Mouse (Mus musculus) cerebellum, adult 8-10 months (tissue): Measurements from ENCODE around the gene Tmem156.
"Not testable (repeated sequence)": the region's sequence is repeated elsewhere in the genome, so short reads cannot be mapped to it uniquely, and the experiment has no call there.

Experiments used
- DNase-seq: peaks from one replicate; pipeline ENCODE4 v3.0.0; 2022

Gene Tmem156

GRCm38 (mm10) chr5:65091921-65092320 is at the start of gene Tmem156:
Gene Tmem156 (minus strand): TSS chr5:65092132.
- no peak for DNase-seq

- no peak for DNase-seq
These were observed 49.3 kb upstream of the Tmem156 start for GRCm38 (mm10) chr5:65141242-65141641.

GRCm38 (mm10) chr5:65137073-65137472 is 45.1 kb upstream of the Tmem156 start:
- DNase-seq: no peak

- no peak for DNase-seq
These were observed 44.2 kb upstream of the Tmem156 start for GRCm38 (mm10) chr5:65136159-65136558.

- peak; percentile 36 for DNase-seq
These were observed 39.4 kb upstream of the Tmem156 start for GRCm38 (mm10) chr5:65131211-65131879.

- DNase-seq: peak; percentile 20
These were observed 38.7 kb upstream of the Tmem156 start for GRCm38 (mm10) chr5:65130528-65131210.

GRCm38 (mm10) chr5:65128481-65128880 is 36.5 kb upstream of the Tmem156 start:
- DNase-seq: no peak

GRCm38 (mm10) chr5:65126137-65126536 is 34.2 kb upstream of the Tmem156 start:
- no peak for DNase-seq

- no peak for DNase-seq
These were observed 30.7 kb upstream of the Tmem156 start for GRCm38 (mm10) chr5:65122616-65123015.

- no peak for DNase-seq
These were observed 28.0 kb upstream of the Tmem156 start for GRCm38 (mm10) chr5:65119918-65120317.

GRCm38 (mm10) chr5:65119495-65119894 is 27.6 kb upstream of the Tmem156 start:
- no peak for DNase-seq

- no peak for DNase-seq
These were observed 24.9 kb upstream of the Tmem156 start for GRCm38 (mm10) chr5:65116789-65117188.

- DNase-seq: no peak
These were observed 21.4 kb upstream of the Tmem156 start for GRCm38 (mm10) chr5:65113323-65113722.

- DNase-seq: not testable (repeated sequence)
These were observed 20.3 kb upstream of the Tmem156 start for GRCm38 (mm10) chr5:65112225-65112624.

- no peak for DNase-seq
These were observed 16.0 kb upstream of the Tmem156 start for GRCm38 (mm10) chr5:65107773-65108432.

- peak; percentile 61 for DNase-seq
These were observed 15.2 kb upstream of the Tmem156 start, which contains the start of gene Klhl5 for GRCm38 (mm10) chr5:65106876-65107772. Gene Klhl5 (plus strand): TSS chr5:65107539.

GRCm38 (mm10) chr5:65102641-65103042 is 10.7 kb upstream of the Tmem156 start:
- DNase-seq: no peak

- DNase-seq: no peak
These were observed 10.2 kb upstream of the Tmem156 start for GRCm38 (mm10) chr5:65102026-65102640.

- DNase-seq: no peak
These were observed 9.7 kb upstream of the Tmem156 start for GRCm38 (mm10) chr5:65101621-65102020.

GRCm38 (mm10) chr5:65101209-65101608 is 9.3 kb upstream of the Tmem156 start:
- DNase-seq: no peak

- DNase-seq: no peak
These were observed 8.1 kb upstream of the Tmem156 start for GRCm38 (mm10) chr5:65100002-65100401.

- no peak for DNase-seq
These were observed 5.5 kb upstream of the Tmem156 start for GRCm38 (mm10) chr5:65097457-65097856.
